Mouse (Mus musculus) stomach, embryonic 14.5 days (tissue): ENCODE results near the gene Sgo1. TPM values are rescaled to one million over a fixed set of nuclear protein-coding genes. Genes with fewer than 3 reads are reported as not detected.
"Not testable (repeated sequence)": the region's sequence is repeated elsewhere in the genome, so short reads cannot be mapped to it uniquely, and the experiment has no call there.

ENCODE experiments used
- ATAC-seq: fragments of 200-750 bp; cut with Nextera tagmentation; 2 replicates; pipeline ENCODE4 v1.8.0; 2017; ENCODE audit warnings: low read depth, moderate TSS enrichment; ENCODE audit not compliant: insufficient number of reproducible peaks, insufficient read depth, low FRiP score
- H3K27ac ChIP-seq: fragments of 300-500 bp; sonication (generic); 2 replicates; pipeline ENCODE4 v1.5.1; 2014; ENCODE audit warnings: mild to moderate bottlenecking, low read length, moderate library complexity, mixed read lengths
- H3K27me3 ChIP-seq: fragments of 300-500 bp; sonication (generic); 2 replicates; pipeline ENCODE4 v1.6.1; 2014; ENCODE audit warnings: low read length, control low read depth, mixed read lengths; ENCODE audit not compliant: control insufficient read depth, insufficient read depth
- H3K36me3 ChIP-seq: fragments of 300-500 bp; sonication (generic); 2 replicates; pipeline ENCODE4 v1.6.1; 2014; ENCODE audit warnings: mild to moderate bottlenecking, control low read depth, low read length, moderate library complexity, mixed read lengths; ENCODE audit not compliant: control insufficient read depth, insufficient read depth
- H3K4me1 ChIP-seq: fragments of 300-500 bp; sonication (generic); 2 replicates; pipeline ENCODE4 v1.6.1; 2014; ENCODE audit warnings: low read length, control low read depth, mixed read lengths; ENCODE audit not compliant: control insufficient read depth, insufficient read depth
- H3K4me2 ChIP-seq: fragments of 300-500 bp; sonication (generic); replicated peaks from 2 replicates; pipeline ENCODE4 v1.6.1; 2014; ENCODE audit warnings: low read depth, low read length, control low read depth
- H3K4me3 ChIP-seq: fragments of 300-500 bp; sonication (generic); 2 replicates; pipeline ENCODE4 v1.5.1; 2014; ENCODE audit warnings: low read depth, low read length, control low read depth
- H3K9ac ChIP-seq: fragments of 300-500 bp; sonication (generic); replicated peaks from 2 replicates; pipeline ENCODE4 v1.6.1; 2014; ENCODE audit warnings: low read depth, mild to moderate bottlenecking, control low read depth, low read length, moderate library complexity, mixed read lengths
- H3K9me3 ChIP-seq: fragments of 300-500 bp; sonication (generic); 2 replicates; pipeline ENCODE4 v1.6.1; 2016; ENCODE audit warnings: low read depth, low read length, control low read depth; ENCODE audit not compliant: control insufficient read depth
- WGBS: fragments of 180-500 bp; shearing (Covaris S2); extraction: QIAGEN DNeasy Blood & Tissue Kit; methylation state at CpG from one replicate; pipeline ENCODE4 v1.1.7; 2014; 5-methylcytosine and 5-hydroxymethylcytosine counted together
- polyA plus RNA-seq: library from polyadenylated mRNA; unstranded; fragments of >200 nt; fragmentation: Nextera tagmentation; extraction: Ambion mirVana; gene quantifications from 2 replicates; pipeline ENCODE4 v1.2.1, GENCODE M21; 2014

Sgo1 gene
- 39.0 and 47.0 TPM in 2 replicates for polyA plus RNA-seq

- Histone ChIP-seq H3K27me3 (no peaks in the 10 kb centered on the region), H3K36me3 (peaks cover 13% of the 10 kb centered on the region; the same call in 1 of the 2 replicates), H3K4me1 (0 out of 2 replicates have a peak, but pooled peaks cover 3% of the 10 kb centered on the region), H3K27ac (peak within 1 kb of the TSS; percentile 96), H3K4me2 (peak within 1 kb of the TSS; percentile 64), H3K9ac (peak within 1 kb of the TSS; percentile 74), H3K4me3 (peak within 1 kb of the TSS; percentile 57), H3K9me3 (no peaks in the 10 kb centered on the region)
- peak; percentile 99 for ATAC-seq
- WGBS, result under 1% methylated on average over 78 of the region's 78 CpGs
Observed at GRCm38 (mm10) chr17:53688877-53689802, at the start of gene Sgo1. Gene Sgo1, minus strand, starts transcription at chr17:53689333.

GRCm38 (mm10) chr17:53718916-53719315 lies 29.8 kb upstream of the Sgo1 start:
- not testable (repeated sequence) for H3K36me3 ChIP-seq, H3K9ac ChIP-seq, H3K4me2 ChIP-seq, H3K27ac ChIP-seq, H3K4me3 ChIP-seq, ATAC-seq, H3K9me3 ChIP-seq, H3K27me3 ChIP-seq, H3K4me1 ChIP-seq
- WGBS, result 92% methylated on average over 3 of the region's 3 CpGs

- H3K27ac ChIP-seq, result no peak overlapping the region
- no peaks in the 10 kb centered on the region for H3K36me3 ChIP-seq
- H3K9ac ChIP-seq, result no peak overlapping the region
- no peak overlapping the region for H3K4me2 ChIP-seq
- no peak for ATAC-seq
- 95% methylated on average over 1 of the region's 1 CpGs for whole genome bisulfite sequencing
- no peaks in the 10 kb centered on the region for H3K27me3 ChIP-seq
- H3K9me3 ChIP-seq, result no peaks in the 10 kb centered on the region
- no peaks in the 10 kb centered on the region for H3K4me1 ChIP-seq
- no peak overlapping the region for H3K4me3 ChIP-seq
Observed at GRCm38 (mm10) chr17:53718474-53718873, 29.3 kb upstream of the Sgo1 start.

- not testable (repeated sequence) for H3K36me3 ChIP-seq, H3K4me2 ChIP-seq, ATAC-seq, H3K27me3 ChIP-seq, H3K9me3 ChIP-seq, H3K27ac ChIP-seq, H3K4me3 ChIP-seq, H3K4me1 ChIP-seq, H3K9ac ChIP-seq
- WGBS, result 52% methylated on average over 1 of the region's 1 CpGs
Observed at GRCm38 (mm10) chr17:53715161-53715560, 26.0 kb upstream of the Sgo1 start.

- Histone ChIP-seq H3K27ac (no peak overlapping the region), H3K9me3 (no peaks in the 10 kb centered on the region), H3K9ac (no peak overlapping the region), H3K4me2 (no peak overlapping the region), H3K36me3 (no peaks in the 10 kb centered on the region), H3K4me1 (no peaks in the 10 kb centered on the region), H3K4me3 (no peak overlapping the region), H3K27me3 (no peaks in the 10 kb centered on the region)
- 53% methylated on average over 1 of the region's 1 CpGs for WGBS
- ATAC-seq, result no peak
Observed at GRCm38 (mm10) chr17:53714453-53714852, 25.3 kb upstream of the Sgo1 start.

- not testable (repeated sequence) for H3K36me3 ChIP-seq, ATAC-seq, H3K27me3 ChIP-seq, H3K9me3 ChIP-seq, H3K4me1 ChIP-seq, H3K9ac ChIP-seq, H3K27ac ChIP-seq, H3K4me2 ChIP-seq, H3K4me3 ChIP-seq
- 90% methylated on average over 8 of the region's 8 CpGs for WGBS
Observed at GRCm38 (mm10) chr17:53697521-53697920, 8.4 kb upstream of the Sgo1 start.

- Histone ChIP-seq H3K36me3 (no peaks in the 10 kb centered on the region), H3K27me3 (no peaks in the 10 kb centered on the region), H3K4me1 (0 out of 2 replicates have a peak, but pooled peaks cover 3% of the 10 kb centered on the region), H3K27ac (no peak overlapping the region), H3K9ac (no peak overlapping the region), H3K9me3 (no peaks in the 10 kb centered on the region), H3K4me3 (no peak overlapping the region), H3K4me2 (no peak overlapping the region)
- 83% methylated on average over 2 of the region's 2 CpGs for WGBS
- ATAC-seq, result no peak
Observed at GRCm38 (mm10) chr17:53694039-53694438, 4.9 kb upstream of the Sgo1 start.

GRCm38 (mm10) chr17:53689946-53690345 lies 813 bp upstream of the Sgo1 start:
- no peak for ATAC-seq
- Histone ChIP-seq H3K36me3 (peaks cover 7% of the 10 kb centered on the region; the same call in 1 of the 2 replicates), H3K27me3 (no peaks in the 10 kb centered on the region), H3K4me1 (0 out of 2 replicates have a peak, but pooled peaks cover 3% of the 10 kb centered on the region), H3K27ac (peak overlapping the region; percentile 96), H3K4me3 (peak overlapping the region; percentile 57), H3K9ac (peak overlapping the region; percentile 74), H3K9me3 (no peaks in the 10 kb centered on the region), H3K4me2 (peak overlapping the region; percentile 64)
- 21% methylated on average over 7 of the region's 7 CpGs for WGBS
